Mouse (Mus musculus): Measurements from ENCODE around the gene Nupr1.

The Nupr1 gene

GRCm38 (mm10) chr7:126644345-126644744 is 13.7 kb upstream of the Nupr1 start:
- in situ Hi-C loops (cut with MboI, MseI) = loop anchor here (5.0 kb wide), 1 partner anchor 43 kb away; no protein-coding TSS in a partner anchor

DNA sequence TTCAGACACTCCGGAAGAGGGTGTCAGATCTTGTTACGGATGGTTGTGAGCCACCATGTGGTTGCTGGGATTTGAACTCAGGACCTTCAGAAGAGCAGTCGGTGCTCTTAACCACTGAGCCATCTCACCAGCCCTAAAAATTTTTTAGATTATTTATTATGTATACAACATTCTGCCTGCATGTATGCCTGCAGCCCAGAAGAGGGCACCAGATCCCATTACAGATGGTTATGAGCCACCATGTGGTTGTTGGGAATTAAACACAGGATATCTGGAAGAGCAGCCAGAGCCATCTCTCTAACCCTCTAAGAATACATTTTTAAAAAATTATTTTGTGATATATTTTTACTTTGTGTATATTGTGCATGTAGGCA is 12.6 kb upstream of the Nupr1 start:
- in situ Hi-C loops (cut with MboI, MseI) = loop anchor here (5.0 kb wide), 1 partner anchor 44 kb away; no protein-coding TSS in a partner anchor

DNA sequence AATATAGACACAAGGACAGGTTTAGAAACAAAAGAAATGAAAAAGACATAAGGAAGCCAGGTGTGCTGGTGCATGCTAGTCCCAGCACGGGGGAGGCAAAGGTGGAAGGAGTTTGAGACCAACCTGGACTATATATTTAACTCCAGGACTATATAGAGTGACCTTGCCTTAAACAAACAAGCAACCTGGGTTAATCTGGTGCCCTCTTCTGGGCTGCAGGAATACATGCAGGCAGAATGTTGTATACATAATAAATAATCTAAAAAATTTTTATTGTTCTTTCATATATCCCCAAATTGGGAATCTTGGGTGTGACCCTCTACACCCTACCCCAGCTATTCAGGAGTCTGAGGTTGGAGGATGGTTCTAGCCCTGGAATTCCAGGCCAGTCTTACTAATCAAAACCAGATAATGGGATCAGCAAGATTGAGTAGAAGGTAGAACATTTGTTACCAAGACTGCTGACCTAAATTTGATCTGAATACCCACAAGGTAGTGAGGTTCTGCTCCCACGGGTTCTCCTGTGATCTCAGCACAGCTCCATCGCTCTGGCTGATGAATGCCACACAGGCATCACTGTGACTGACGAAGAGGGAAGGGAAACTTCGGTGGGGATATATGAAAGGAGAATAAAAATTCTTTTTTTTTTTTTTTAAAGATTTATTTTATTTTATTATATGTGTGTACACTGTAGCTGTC is 12.0 kb upstream of the Nupr1 start:
- in situ Hi-C loops (cut with MboI, MseI) = loop anchor here (5.0 kb wide), 1 partner anchor 45 kb away; no protein-coding TSS in a partner anchor

DNA sequence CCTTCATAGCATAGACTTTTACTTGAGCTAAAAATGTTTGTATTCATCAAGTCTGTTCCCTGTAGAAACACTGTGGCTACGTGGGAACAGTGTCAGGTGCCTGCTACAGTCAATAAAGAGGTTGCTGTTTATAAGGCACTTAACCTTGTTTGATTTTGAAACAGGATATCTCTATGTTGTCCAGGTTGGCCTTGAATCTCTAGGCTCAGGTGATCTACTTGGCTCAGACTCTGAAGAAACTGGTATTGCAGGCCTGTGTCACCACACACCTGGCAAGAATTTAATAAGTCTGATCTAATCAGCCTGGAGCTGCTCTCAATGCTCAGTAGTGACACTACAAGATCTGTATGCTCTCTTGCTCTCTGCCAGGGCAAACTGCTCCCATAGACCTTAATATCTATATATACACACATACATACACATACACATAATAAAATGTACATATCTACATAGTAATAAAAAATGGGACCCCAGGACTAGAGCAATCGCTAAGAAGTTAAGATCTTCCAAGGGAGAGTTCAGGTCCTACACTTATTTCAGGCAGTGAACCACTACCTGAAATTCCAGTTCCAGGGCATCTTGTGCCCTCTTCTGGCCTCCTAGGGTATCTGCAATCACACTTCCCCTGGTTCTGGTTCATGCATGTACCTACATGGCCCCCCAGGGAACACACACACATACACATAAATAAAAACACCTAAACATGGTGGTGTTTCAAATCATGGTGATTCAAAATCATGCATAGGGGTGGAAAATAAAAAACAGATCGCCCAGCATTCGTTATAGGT is 6.3 kb upstream of the Nupr1 start:
- in situ Hi-C loops (cut with MboI, MseI) = loop anchor here (5.0 kb wide), 1 partner anchor 60 kb away; no protein-coding TSS in a partner anchor

- in situ Hi-C loops (cut with MboI, MseI) = loop anchor here (5.0 kb wide), 1 partner anchor 58 kb away; no protein-coding TSS in a partner anchor
Observed at GRCm38 (mm10) chr7:126635375-126635774, 4.7 kb upstream of the Nupr1 start.

DNA sequence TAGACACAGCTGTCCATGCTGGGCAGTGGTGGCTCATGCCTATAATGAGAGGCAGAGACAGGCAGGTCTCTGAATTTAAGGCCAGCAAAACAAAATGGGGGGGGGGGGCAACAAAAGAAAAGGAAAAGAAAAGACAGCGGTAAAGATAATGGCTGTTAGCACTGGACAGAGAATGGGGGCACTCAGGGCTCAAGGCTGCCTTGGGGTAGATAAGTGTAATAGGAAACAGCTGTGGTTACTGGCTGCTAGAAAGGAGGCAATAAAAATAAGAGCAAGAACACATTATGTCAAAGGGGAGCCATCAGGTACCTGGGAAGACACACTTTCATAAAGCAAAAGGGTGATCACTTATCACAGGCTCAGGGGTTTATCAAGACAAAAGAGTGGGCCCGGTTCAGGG is 1.8 kb upstream of the Nupr1 start:
- in situ Hi-C loops (cut with MboI, MseI) = no loop called here

DNA sequence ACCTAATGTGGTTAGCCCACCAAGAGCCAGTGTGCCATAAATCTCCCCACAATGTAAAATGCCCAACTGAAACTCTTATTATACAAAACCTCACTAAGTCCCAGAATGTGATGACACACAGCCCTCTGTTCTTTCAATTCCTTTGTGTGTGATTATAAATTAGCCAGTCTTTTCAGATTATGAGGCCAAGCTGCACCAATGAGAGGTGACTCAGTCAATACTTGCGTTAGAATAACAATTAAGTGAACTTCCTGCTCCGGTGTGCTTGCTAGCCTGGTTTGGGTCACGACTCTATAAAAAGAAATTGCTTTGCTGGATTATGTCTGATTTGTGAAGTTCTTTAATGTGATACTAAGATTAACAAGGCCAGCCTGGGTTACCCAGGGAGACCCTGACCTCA is 746 bp downstream of the Nupr1 start:
- in situ Hi-C loops (cut with MboI, MseI) = no loop called here

DNA sequence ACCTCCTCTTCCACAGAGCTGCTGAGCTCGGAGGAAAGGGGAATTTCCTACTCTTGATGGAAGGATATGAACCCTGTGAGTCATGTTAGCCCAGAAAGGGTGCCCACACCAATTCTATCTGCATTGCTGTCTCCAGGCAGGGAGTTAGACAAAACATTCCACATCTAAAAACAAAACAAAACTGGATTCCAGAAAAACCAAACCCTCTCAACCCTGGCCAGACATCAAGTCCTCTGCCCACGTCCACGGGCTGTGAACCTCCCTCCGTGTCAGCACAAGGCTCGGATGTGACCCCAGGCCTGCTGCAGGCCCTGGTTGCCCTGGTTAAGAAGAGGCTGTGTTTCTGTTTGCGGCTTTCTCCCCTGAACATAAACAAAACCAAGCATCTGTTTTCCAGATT is 2.5 kb downstream of the Nupr1 start:
- in situ Hi-C loops (cut with MboI, MseI) = no loop called here

- in situ Hi-C loops (cut with MboI, MseI) = no loop called here
Observed at GRCm38 (mm10) chr7:126625807-126626600, 4.7 kb downstream of the Nupr1 start.

GRCm38 (mm10) chr7:126625369-126625768 is 5.3 kb downstream of the Nupr1 start:
- in situ Hi-C loops (cut with MboI, MseI) = no loop called here

DNA sequence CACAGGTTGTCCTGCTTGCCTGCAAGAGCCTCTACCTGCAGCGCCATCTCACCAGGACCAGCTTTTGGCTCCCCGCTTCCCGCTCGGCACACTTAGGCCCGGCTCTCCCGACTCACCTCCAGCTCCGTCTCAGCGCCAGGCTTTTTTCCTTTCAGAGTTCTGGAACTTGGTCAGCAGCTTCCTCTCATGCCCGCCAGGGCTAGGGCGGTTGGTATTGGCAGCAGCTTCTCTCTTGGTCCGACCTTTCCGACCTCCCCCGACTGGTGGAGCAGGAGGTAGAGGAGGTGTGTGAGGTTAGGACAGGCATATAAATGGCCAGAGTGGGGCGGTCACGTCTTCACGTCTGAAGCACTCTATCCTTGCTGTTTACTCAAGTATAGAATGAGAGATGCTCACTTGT is 5.9 kb downstream of the Nupr1 start:
- in situ Hi-C loops (cut with MboI, MseI) = no loop called here

DNA sequence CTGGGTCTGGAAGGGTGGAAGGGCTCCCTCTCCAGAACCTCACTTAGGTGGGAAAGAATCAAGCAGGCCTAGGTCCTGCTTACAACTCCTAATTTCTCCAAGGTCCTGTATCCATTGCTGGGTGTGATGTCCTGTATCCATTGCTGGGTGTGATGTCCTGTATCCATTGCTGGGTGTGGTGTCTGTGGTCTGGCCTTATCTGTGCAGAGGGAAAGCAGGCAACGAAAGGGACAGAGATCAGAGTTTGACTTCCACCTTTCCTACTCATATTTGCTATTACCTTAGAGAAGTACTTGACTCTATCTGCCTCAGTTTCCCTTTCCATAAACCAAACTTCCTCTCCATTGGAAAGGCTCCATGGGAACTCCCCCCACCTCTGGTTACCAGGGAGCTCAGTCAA is 7.3 kb downstream of the Nupr1 start:
- in situ Hi-C loops (cut with MboI, MseI) = no loop called here

DNA sequence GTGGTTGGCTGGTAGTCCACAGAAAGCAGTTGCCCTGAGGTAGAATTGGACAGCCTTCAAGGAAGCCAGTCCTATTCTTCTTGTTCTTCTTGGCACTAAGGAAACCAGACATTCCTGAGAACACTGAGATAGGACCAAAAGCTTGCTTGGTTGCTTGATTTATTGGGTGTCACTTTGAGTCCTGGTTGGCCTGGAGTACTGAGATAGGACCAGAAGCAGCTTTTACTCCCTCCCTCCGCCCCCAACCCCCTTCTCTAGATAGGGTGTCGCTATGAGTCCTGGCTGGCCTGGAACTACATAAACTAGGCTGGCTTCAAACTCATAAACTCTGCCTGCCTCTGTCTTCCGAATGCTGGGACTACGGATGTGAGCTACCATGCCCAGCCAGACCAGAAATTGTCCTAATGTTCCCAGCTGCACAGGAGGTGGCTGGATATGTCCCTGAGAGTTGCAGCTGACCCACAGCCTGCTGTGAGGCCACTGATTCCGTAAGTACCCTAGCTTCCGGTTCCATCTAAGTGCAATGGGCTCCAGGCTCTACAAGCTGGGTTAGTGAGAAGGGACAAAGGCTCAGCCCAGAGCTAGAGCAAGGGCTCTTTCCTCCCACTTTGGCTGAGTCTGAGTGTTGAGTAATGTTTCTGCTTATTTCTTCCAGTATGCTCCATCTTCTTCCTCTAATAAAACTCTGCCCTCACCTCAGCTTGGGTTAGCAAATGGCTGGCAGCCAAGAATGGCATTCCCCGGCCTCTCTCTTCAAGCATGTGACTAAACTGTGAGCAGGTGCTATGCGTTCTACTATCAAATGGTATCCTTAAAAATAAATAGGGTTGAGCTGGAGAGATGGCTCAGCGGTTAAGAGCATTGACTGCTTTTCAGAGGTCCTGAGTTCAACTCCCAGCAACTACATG is 9.0 kb downstream of the Nupr1 start:
- in situ Hi-C loops (cut with MboI, MseI) = no loop called here

GRCm38 (mm10) chr7:126619559-126620275 is 10.9 kb downstream of the Nupr1 start:
- in situ Hi-C loops (cut with MboI, MseI) = no loop called here

GRCm38 (mm10) chr7:126616707-126617106 is 14.0 kb downstream of the Nupr1 start:
- in situ Hi-C loops (cut with MboI, MseI) = no loop called here

GRCm38 (mm10) chr7:126612736-126613135 is 17.9 kb downstream of the Nupr1 start:
- in situ Hi-C loops (cut with MboI, MseI) = no loop called here

GRCm38 (mm10) chr7:126607796-126608195 is 22.9 kb downstream of the Nupr1 start:
- in situ Hi-C loops (cut with MboI, MseI) = no loop called here

GRCm38 (mm10) chr7:126607064-126607463 is 23.6 kb downstream of the Nupr1 start:
- in situ Hi-C loops (cut with MboI, MseI) = no loop called here

GRCm38 (mm10) chr7:126606611-126607010 is 24.1 kb downstream of the Nupr1 start:
- in situ Hi-C loops (cut with MboI, MseI) = no loop called here

DNA sequence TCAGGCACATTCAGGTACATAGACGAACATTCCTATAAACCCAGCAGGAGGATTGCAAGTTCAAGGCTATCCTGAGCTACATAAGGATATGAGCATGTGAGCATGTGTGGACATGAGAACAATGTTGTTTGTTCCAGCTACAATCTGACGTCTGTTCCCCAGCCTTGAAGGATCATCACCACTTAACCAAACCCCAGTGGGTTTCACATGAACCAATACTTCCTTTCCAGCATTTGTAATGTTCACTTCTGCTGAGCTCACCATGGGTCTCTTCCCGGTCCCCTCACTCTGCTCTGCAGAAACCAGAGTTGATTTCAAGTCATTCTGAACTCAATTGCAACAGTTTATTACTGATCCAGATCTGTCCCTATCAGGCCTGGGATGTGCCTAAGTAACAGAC is 28.0 kb downstream of the Nupr1 start:
- in situ Hi-C loops (cut with MboI, MseI) = no loop called here

All from T-helper 1 cell (primary cell).